Mouse (Mus musculus): ENCODE measurements around the gene Ect2. TPM values are rescaled to one million over a fixed set of nuclear protein-coding genes. Genes with fewer than 3 reads are reported as not detected.

The Ect2 gene
- polyA plus RNA-seq, 1 experiment from 2014 or later, result 57.8 TPM

- H3K27ac ChIP-seq, result no peak overlapping the region
- no peak for ATAC-seq (ENCODE audit: insufficient number of reproducible peaks, insufficient read depth, low FRiP score, low TSS enrichment)
- no peaks in the 10 kb centered on the region for H3K4me1 ChIP-seq
Observed at GRCm38 (mm10) chr3:27063399-27064260, 90.0 kb downstream of the Ect2 start.

GRCm38 (mm10) chr3:27060441-27060840 is 93.2 kb downstream of the Ect2 start:
- 87% methylated on average over 12 of the region's 12 CpGs for WGBS

More at GRCm38 (mm10) chr3:27063399-27064260, 90.0 kb downstream of the Ect2 start:
- no peaks in the 10 kb centered on the region for H3K36me3 ChIP-seq
- H3K4me2 ChIP-seq (replicated peaks), result no peak overlapping the region
- no peaks in the 10 kb centered on the region for H3K9me3 ChIP-seq
- no peak overlapping the region for H3K4me3 ChIP-seq
- WGBS, result 75% methylated on average over 11 of the region's 11 CpGs
- no peak overlapping the region for H3K9ac ChIP-seq
- H3K27me3 ChIP-seq, result no peaks in the 10 kb centered on the region

DNA sequence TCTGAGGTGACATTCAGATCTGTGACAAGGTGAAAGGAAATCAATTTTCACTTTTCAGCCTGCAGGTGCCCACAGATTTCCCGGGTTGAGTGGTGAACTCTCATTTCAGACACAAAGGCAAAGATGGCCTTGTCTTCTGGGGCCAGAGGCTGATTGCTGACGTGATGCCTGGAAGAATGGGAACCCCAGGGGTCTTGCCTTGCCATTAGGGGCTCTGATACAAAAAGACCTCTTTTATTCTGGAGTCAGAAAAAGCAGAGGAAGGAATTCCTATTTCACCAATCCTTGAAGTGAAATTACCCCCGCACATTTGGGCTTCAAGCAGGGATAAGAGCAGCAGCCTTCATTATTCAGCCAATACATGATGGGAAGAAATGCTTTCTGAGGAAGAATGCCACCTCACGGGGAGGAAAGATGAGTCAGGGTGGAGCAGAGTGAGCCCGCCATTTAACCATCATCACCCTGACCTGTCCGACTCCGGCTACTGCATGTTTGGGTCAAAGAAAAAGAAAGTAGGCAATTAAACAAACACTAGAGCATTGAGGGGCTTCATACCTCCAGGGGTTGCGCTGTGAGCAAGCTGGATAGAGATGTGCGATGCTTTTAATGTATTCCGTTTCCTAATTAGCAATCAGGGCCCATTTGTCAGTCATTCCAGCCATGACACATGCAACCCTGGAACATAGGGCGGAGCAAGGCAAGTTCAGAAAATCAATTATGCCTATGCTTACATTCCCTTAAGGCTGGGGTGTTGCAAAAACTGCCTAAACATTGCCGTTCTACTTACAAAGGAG is 94.0 kb downstream of the Ect2 start:
- no peak for ATAC-seq (ENCODE audit: insufficient number of reproducible peaks, insufficient read depth, low FRiP score, low TSS enrichment)
- no peaks in the 10 kb centered on the region for H3K27me3 ChIP-seq
- no peak overlapping the region for H3K4me2 ChIP-seq (replicated peaks)
- no peaks in the 10 kb centered on the region for H3K4me1 ChIP-seq
- H3K9ac ChIP-seq, result no peak overlapping the region
- H3K27ac ChIP-seq, result no peak overlapping the region
- WGBS, result 77% methylated on average over 12 of the region's 12 CpGs
- no peak overlapping the region for H3K4me3 ChIP-seq
- H3K36me3 ChIP-seq, result no peaks in the 10 kb centered on the region
- H3K9me3 ChIP-seq, result no peaks in the 10 kb centered on the region

More at GRCm38 (mm10) chr3:27060441-27060840, 93.2 kb downstream of the Ect2 start:
- Histone ChIP-seq H3K4me2 (replicated peaks) (no peak overlapping the region), H3K9ac (no peak overlapping the region), H3K4me1 (no peaks in the 10 kb centered on the region), H3K9me3 (no peaks in the 10 kb centered on the region), H3K36me3 (no peaks in the 10 kb centered on the region), H3K27ac (no peak overlapping the region), H3K4me3 (no peak overlapping the region), H3K27me3 (no peaks in the 10 kb centered on the region)
- ATAC-seq (ENCODE audit: insufficient number of reproducible peaks, insufficient read depth, low FRiP score, low TSS enrichment), result no peak

DNA sequence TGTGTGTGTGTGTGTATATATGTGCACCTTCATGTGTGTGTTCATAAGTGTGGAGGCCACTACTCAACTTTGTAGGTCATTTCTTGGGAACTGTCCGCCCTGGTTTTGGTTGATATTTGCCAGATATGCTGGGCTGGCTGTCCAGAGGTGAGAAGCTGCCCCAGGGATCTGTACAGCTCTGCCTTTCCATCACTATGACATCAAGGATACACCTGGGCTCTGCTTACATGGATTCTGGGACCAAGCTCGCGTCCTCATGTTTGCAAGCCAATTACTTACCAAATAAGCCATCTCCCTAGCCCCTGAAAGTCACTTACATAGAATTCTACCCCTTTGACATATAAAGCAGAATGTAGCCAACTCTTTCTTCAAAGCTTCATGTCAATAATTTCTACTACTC is 98.2 kb downstream of the Ect2 start:
- Histone ChIP-seq H3K9ac (no peak overlapping the region), H3K9me3 (no peaks in the 10 kb centered on the region), H3K27me3 (no peaks in the 10 kb centered on the region), H3K4me2 (replicated peaks) (no peak overlapping the region), H3K4me1 (no peaks in the 10 kb centered on the region), H3K36me3 (no peaks in the 10 kb centered on the region), H3K4me3 (no peak overlapping the region), H3K27ac (no peak overlapping the region)
- 80% methylated on average over 3 of the region's 3 CpGs for WGBS
- ATAC-seq (ENCODE audit: insufficient number of reproducible peaks, insufficient read depth, low FRiP score, low TSS enrichment), result no peak

DNA sequence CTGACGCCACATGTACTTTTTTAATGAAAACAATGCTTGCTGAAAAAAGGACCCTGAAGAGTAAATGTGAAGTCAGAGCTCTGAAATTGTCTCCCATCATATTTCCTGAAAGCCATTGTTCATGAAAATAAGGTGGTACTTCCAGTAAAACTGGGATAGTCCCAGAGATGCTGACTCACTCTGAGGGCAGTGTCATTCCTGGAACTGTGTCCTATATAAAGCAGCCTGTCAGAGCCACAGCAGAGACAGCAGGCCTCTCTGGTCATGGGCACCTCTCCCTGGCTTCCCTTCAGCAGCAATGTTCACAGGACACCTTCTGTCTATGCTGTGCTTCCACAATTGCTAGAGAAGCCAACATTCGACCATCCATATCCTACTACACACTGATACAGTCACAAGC is 98.9 kb downstream of the Ect2 start:
- no peaks in the 10 kb centered on the region for H3K27me3 ChIP-seq
- H3K9ac ChIP-seq, result no peak overlapping the region
- H3K36me3 ChIP-seq, result no peaks in the 10 kb centered on the region
- H3K27ac ChIP-seq, result no peak overlapping the region
- WGBS, result 73% methylated on average over 2 of the region's 2 CpGs
- no peaks in the 10 kb centered on the region for H3K9me3 ChIP-seq
- H3K4me1 ChIP-seq, result no peaks in the 10 kb centered on the region
- H3K4me3 ChIP-seq, result no peak overlapping the region
- no peak overlapping the region for H3K4me2 ChIP-seq (replicated peaks)
- no peak for ATAC-seq (ENCODE audit: insufficient number of reproducible peaks, insufficient read depth, low FRiP score, low TSS enrichment)

Other genes starting within 250 kb of the Ect2 start
- gene Nceh1, start 29.1 kb upstream of the Ect2 start, polyA plus RNA-seq (2016; fragmentation: Nextera tagmentation; extraction: Ambion mirVana), result 4.0 and 4.3 TPM in 2 replicates
- gene Tnfsf10, start 163.2 kb upstream of the Ect2 start, polyA plus RNA-seq (2016; fragmentation: Nextera tagmentation; extraction: Ambion mirVana), result 0.08 and 0.12 TPM in 2 replicates
- not detected in 2 replicates for gene Ghsr, start 217.5 kb upstream of the Ect2 start, polyA plus RNA-seq (2016; fragmentation: Nextera tagmentation; extraction: Ambion mirVana)